Mouse (Mus musculus) thymus, postnatal 4 days (tissue): Measurements from ENCODE around the gene Tgfbr1.
"Not testable (repeated sequence)": the region's sequence is repeated elsewhere in the genome, so short reads cannot be mapped to it uniquely, and the experiment has no call there.

ENCODE experiments used
- DNase-seq: peaks from one replicate; pipeline ENCODE4 v3.0.0; 2021

Tgfbr1 gene

GRCm38 (mm10) chr4:47349759-47350158 is 3.3 kb upstream of the Tgfbr1 start:
- DNase-seq, result no peak

- DNase-seq, result peak; percentile 84
Measured at GRCm38 (mm10) chr4:47351386-47352049, 1.5 kb upstream of the Tgfbr1 start.

- peak; percentile 75 for DNase-seq
Measured at GRCm38 (mm10) chr4:47352061-47352661, 861 bp upstream of the Tgfbr1 start.

GRCm38 (mm10) chr4:47353416-47354111 is 542 bp downstream of the Tgfbr1 start:
- DNase-seq, result no peak

GRCm38 (mm10) chr4:47354304-47354703 is 1.3 kb downstream of the Tgfbr1 start:
- DNase-seq, result no peak

GRCm38 (mm10) chr4:47362662-47363061 is 9.6 kb downstream of the Tgfbr1 start:
- DNase-seq, result no peak

- DNase-seq, result no peak
Measured at GRCm38 (mm10) chr4:47363134-47363533, 10.1 kb downstream of the Tgfbr1 start.

GRCm38 (mm10) chr4:47368717-47369116 is 15.7 kb downstream of the Tgfbr1 start:
- no peak for DNase-seq

- DNase-seq, result no peak
Measured at GRCm38 (mm10) chr4:47378716-47379115, 25.7 kb downstream of the Tgfbr1 start.

GRCm38 (mm10) chr4:47382426-47382825 is 29.4 kb downstream of the Tgfbr1 start:
- DNase-seq, result no peak

- not testable (repeated sequence) for DNase-seq
Measured at GRCm38 (mm10) chr4:47391926-47392325, 38.9 kb downstream of the Tgfbr1 start.

GRCm38 (mm10) chr4:47396251-47396650 is 43.2 kb downstream of the Tgfbr1 start:
- DNase-seq, result no peak

- no peak for DNase-seq
Measured at GRCm38 (mm10) chr4:47397951-47398687, 45.1 kb downstream of the Tgfbr1 start.

- peak; percentile 28 for DNase-seq
Measured at GRCm38 (mm10) chr4:47399824-47400223, 46.8 kb downstream of the Tgfbr1 start.

GRCm38 (mm10) chr4:47400314-47400713 is 47.3 kb downstream of the Tgfbr1 start:
- DNase-seq, result no peak

- DNase-seq, result no peak
Measured at GRCm38 (mm10) chr4:47402200-47402599, 49.2 kb downstream of the Tgfbr1 start.

GRCm38 (mm10) chr4:47404536-47404935 is 51.5 kb downstream of the Tgfbr1 start:
- no peak for DNase-seq

- DNase-seq, result no peak
Measured at GRCm38 (mm10) chr4:47407161-47407560, 54.1 kb downstream of the Tgfbr1 start.

- no peak for DNase-seq
Measured at GRCm38 (mm10) chr4:47417871-47418270, 64.8 kb downstream of the Tgfbr1 start.

GRCm38 (mm10) chr4:47419268-47419973 is 66.4 kb downstream of the Tgfbr1 start:
- DNase-seq, result peak; percentile 31

- no peak for DNase-seq
Measured at GRCm38 (mm10) chr4:47420191-47420590, 67.2 kb downstream of the Tgfbr1 start.

GRCm38 (mm10) chr4:47422194-47422593 is 69.2 kb downstream of the Tgfbr1 start:
- no peak for DNase-seq

GRCm38 (mm10) chr4:47422946-47423345 is 69.9 kb downstream of the Tgfbr1 start:
- no peak for DNase-seq
